Mouse (Mus musculus): Measurements from ENCODE around the gene Cyct. TPM values are rescaled to one million over a fixed set of nuclear protein-coding genes. Genes with fewer than 3 reads are reported as not detected.

Cyct gene
- 0.21 TPM in 1 of 2 replicates, not detected in the other for polyA plus RNA-seq (2012; rRNA removed)

- DNase-seq (ENCODE audit: low spot score): no peak
These were observed at the start of gene Cyct for GRCm38 (mm10) chr2:76360226-76360625. Cyct (minus strand) TSS chr2:76360450.

DNA sequence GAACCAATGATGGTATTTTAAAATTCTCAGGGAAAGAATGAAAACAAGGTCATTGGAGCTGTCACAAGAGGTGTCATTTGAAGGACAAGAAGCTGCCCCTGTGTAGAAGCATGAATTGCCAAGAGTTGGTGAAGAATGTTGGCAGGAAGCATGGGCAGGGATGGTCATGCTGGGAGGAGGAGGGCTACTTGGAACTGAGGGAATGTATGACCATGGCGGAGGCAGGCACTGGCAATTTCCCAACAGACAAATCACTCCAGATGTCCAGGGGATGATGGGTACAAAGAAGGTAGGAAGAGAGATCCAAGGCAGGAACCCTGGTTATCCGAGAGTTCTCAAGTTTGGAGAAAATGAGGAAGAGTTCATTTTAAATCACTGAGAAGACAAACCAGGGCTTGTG lies 49.7 kb upstream of the Cyct start:
- DNase-seq (ENCODE audit: low spot score): no peak

GRCm38 (mm10) chr2:76409526-76409925 lies 49.3 kb upstream of the Cyct start:
- DNase-seq (ENCODE audit: low spot score): no peak

DNA sequence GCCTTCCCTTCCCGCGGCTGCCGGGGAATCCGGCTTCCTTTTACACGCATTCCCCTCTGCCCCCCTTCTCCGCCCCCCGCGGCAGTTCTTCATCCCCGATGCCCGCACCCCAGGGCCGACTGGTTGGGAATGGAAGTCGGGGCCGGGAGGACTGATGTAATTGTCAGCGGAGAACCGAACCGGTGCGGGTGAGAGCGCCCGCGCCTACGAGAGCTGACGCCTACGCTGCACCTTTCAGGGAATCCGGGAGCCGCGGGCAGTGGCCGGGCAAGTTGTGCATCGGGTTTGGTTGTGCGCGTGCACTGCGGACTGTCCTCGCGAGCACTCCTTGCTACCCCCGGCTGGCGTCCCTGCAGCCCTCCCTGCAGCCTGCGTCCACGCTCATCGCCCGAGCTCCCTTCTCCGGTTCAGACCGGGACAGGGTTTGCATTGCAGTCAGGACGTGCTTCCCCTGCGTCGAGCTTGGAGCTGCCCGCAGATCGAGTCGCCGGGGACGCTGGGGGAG lies 46.7 kb upstream of the Cyct start:
- DNase-seq (ENCODE audit: low spot score): peak; percentile 56

- peak; percentile 62 for DNase-seq (ENCODE audit: low spot score)
These were observed 46.1 kb upstream of the Cyct start, which contains the start of gene Osbpl6 for GRCm38 (mm10) chr2:76406151-76406936. Osbpl6 (plus strand) TSS chr2:76406508.

DNA sequence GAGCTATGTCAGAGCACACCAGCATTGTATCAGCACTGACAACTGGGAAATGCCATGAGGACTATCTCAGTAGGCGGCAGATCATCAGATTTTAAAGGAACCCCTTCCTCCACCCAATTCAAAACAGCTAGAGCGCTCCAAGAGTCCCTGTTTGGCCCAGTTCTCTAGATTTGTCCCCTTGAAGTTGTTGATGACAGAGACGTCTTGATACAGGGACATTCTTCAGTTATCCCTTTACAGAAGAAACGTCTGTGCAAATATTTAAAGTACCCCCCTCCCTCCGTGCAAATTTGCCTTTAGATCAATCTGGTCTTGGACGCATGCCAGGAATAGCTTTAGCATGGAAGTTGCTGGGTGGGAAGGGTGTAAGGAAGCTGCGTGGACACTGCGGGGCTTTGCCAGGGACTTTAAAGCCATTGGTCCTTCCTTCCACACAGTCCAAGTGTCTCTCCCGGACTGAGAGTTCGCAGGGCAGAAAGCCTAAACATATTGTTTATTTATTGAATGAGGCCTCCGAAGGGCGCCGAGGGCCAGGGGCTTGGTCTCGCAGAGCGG lies 45.4 kb upstream of the Cyct start:
- DNase-seq (ENCODE audit: low spot score): no peak

- DNase-seq (ENCODE audit: low spot score): no peak
These were observed 39.9 kb upstream of the Cyct start for GRCm38 (mm10) chr2:76400178-76400577.

DNA sequence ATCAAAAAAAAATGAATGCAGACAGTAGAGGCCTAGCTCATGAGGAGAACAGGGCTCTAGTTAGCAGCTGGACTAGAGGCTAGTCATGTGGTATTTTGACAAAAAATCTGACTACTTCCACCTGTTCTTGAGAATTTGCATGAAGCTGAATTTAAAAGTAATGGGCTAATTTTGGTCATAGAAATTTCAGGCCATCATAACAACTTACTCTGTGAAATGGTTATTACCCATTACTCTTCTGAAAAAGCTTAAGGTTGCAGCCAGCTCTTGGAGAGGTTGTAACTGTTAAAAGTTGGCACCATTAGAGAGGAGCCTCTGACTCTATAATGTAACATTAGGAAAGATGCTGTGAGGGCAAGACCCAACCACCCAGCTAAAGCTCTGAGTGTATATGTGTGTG lies 26.3 kb upstream of the Cyct start:
- no peak for DNase-seq (ENCODE audit: low spot score)

DNA sequence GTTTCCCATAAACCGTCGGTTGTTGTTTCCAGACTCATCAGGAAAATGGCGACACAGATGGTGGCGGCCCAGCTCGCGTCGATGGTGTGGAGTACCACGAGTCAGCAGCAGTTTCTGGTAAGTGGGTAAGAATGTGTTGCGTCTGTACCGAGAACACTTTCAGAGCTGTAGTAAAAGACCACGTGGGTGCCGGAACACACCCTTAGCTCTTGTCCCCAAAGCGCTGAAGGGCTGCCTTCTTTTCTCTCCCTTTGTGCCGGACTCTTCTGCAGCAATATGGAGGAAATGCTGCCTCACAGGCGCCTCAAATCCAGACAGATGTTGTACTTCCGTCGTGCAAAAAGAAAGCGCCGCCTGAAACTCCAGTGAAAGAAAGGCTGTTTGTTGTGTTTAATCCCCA lies 18.4 kb upstream of the Cyct start:
- DNase-seq (ENCODE audit: low spot score): no peak

- DNase-seq (ENCODE audit: low spot score): no peak
These were observed 14.4 kb upstream of the Cyct start for GRCm38 (mm10) chr2:76374544-76375206.

DNA sequence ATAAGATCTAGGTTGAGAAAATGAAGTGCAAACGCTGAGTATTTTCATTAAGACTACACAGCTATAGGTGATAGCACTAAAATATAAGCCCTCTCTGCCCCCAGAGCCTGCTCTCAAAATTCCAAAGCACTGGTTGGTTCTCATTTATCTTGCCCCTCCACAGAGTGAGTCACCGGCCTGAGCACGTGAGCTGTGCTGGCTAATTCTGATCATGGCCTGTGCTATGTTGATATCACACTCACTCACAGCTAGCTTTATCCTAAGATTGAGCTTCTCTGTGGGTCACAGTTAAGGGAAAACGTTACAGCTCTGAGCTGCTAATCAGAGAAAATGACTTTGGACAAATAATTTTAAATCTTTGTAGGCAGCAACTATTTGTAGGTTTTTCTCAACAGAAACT lies 12.0 kb upstream of the Cyct start:
- no peak for DNase-seq (ENCODE audit: low spot score)

- no peak for DNase-seq (ENCODE audit: low spot score)
These were observed 10.3 kb upstream of the Cyct start for GRCm38 (mm10) chr2:76370656-76370922.

DNA sequence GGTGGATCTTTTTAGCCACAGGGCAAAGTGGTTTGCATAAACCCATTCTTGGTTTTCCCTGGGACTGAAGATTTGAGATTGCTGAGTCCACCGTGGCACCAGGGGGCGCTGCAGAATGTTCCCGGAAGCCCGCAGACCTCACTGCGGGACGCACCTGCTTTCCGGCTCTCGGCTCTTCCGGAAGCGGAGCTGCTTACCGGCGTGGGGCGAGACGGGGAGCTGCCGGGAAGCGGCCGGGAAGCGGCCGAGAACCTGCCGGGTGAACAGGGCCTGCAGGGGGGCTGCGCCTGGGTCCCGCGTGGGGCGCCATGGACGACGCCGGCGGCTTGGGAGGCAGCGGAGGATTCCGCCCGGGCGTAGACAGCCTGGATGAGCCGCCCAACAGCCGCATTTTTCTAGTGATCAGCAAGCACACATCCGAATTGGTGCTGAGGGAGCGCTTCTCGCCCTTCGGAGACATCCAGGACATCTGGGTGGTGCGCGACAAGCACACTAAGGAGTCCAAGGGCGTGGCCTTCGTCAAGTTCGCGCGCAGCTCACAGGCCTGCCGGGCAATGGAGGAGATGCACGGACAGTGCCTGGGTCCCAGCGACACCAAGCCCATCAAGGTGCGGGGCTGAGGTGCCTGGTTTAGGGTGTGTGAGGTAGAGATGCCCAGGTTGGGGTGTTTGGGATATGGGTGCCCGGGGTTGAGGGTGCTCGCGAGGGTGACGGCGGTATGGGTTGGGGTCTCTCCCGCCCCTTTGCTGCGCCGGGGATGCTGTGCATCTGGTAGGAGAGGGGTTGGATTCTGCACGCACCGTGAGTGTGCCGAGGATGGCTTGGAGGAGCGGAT lies 9.8 kb upstream of the Cyct start, which contains the start of gene Rbm45:
Gene Rbm45 (plus strand): TSS at position 164 of the 835 bp plus-strand sequence.
- DNase-seq (ENCODE audit: low spot score): peak; percentile 81

GRCm38 (mm10) chr2:76368861-76369660 lies 8.8 kb upstream of the Cyct start:
- no peak for DNase-seq (ENCODE audit: low spot score)

GRCm38 (mm10) chr2:76367188-76367922 lies 7.1 kb upstream of the Cyct start:
- peak; percentile 52 for DNase-seq (ENCODE audit: low spot score)

DNA sequence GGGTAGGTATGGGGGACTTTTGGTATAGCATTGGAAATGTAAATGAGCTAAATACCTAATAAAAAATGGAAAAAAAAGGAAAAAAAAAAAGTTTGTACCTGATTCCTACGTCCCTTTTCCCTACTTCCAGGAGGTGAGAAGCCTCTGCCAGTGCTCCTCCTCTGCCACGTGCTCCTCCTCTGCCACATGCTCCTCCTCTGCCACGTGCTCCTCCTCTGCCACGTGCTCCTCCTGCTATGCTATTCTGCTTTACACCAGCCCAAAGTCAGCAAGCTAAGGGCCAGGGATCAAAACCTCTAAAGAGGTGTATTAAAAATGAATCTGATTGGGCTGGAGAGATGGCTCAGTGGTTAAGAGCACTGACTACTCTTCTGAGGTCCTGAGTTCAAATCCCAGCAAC lies 5.6 kb upstream of the Cyct start:
- DNase-seq (ENCODE audit: low spot score): no peak

DNA sequence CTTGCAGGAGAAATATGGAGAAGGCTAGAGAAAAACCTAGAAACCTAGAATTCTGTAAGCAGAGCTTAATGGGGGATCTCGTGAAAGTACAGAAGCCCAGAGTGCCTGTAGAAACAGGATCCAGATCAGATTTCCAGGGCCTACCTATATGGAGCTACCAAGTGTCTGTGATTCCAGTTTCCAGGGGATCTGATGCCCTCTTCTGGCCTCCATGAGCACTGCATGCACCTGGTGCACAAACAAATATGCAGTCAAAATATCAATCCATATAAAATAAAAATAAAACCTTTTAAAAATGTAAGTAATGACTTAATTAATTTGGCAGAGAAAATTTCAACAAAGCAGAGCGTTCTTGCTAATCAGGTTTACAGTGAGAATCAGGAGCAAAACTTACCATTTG lies 1.9 kb upstream of the Cyct start:
- no peak for DNase-seq (ENCODE audit: low spot score)

- DNase-seq (ENCODE audit: low spot score): no peak
These were observed 12.4 kb downstream of the Cyct start for GRCm38 (mm10) chr2:76347839-76348238.

DNA sequence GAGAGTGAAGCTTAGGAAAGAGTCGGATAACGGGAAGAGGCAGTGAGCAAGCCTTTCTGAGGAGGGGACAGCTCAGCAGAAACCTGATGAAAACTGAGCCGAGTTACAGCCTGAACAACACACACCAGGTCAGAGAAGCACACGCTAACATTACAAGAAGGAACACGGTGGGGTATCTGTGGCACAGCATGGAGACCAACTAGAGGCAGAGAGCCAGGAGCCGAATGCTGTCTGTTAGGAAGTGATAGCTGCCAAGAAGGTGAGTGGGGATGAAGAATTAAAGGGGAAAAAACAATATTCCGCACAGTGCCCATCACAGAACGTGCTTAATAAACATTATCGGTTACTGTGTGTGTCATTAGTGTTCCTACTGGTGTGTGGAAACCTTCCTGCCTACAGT lies 18.1 kb downstream of the Cyct start:
- no peak for DNase-seq (ENCODE audit: low spot score)

All from urinary bladder, adult 2 months (tissue).